Mouse (Mus musculus) bone marrow, adult 2 months (tissue): ENCODE results near the gene Gm44596. TPM values are rescaled to one million over a fixed set of nuclear protein-coding genes. Genes with fewer than 3 reads are reported as not detected.

Source experiments
- H3K27ac ChIP-seq: fragments of 200-500 bp; 2 replicates; pipeline ENCODE4 v1.5.1; 2012; ENCODE audit warnings: low read depth, mild to moderate bottlenecking, control low read depth, inconsistent platforms, low read length; ENCODE audit not compliant: control insufficient read depth, poor library complexity, insufficient read depth
- H3K4me1 ChIP-seq: fragments of 200-500 bp; 2 replicates; pipeline ENCODE4 v1.6.1; 2011; ENCODE audit warnings: low read length; ENCODE audit not compliant: control insufficient read depth, insufficient read depth
- H3K4me3 ChIP-seq: fragments of 200-500 bp; replicated peaks from 2 replicates; pipeline ENCODE3; 2011; ENCODE audit warnings: mild to moderate bottlenecking, low read depth, low read length, control low read depth; ENCODE audit not compliant: control insufficient read depth
- CTCF ChIP-seq: fragments of 200-500 bp; IDR thresholded peaks from 2 replicates; pipeline ENCODE4 v1.5.1; 2011; ENCODE audit warnings: low read length, control low read depth; ENCODE audit not compliant: control insufficient read depth, insufficient read depth
- POLR2A ChIP-seq: fragments of 200-500 bp; IDR thresholded peaks from 2 replicates; pipeline ENCODE4 v1.6.1; 2011; ENCODE audit warnings: low read depth, mild to moderate bottlenecking, control low read depth, low read length, borderline replicate concordance; ENCODE audit not compliant: control insufficient read depth
- WGBS: fragments of 180-500 bp; shearing (Covaris S2); methylation state at CpG from one replicate; pipeline ENCODE4 v1.1.7; 2018; 5-methylcytosine and 5-hydroxymethylcytosine counted together
- polyA plus RNA-seq: library from polyadenylated mRNA; stranded (reverse); fragments of >200 nt; gene quantifications from 2 replicates; pipeline ENCODE4 v1.2.4, GENCODE M21; 2011; ENCODE audit warnings: low replicate concordance; ENCODE audit not compliant: missing spikeins, insufficient read depth, insufficient read length

Gene Gm44596
- polyA plus RNA-seq, 1 experiment = not detected

GRCm38 (mm10) chr6:128429826-128430225, 54.5 kb downstream of the Gm44596 start:
- TF ChIP-seq CTCF (no peak), POLR2A (no peak)
- 68% methylated on average over 6 of the region's 6 CpGs for WGBS
- no peak overlapping the region for H3K4me3 ChIP-seq
- H3K27ac ChIP-seq = no peak overlapping the region
- H3K4me1 ChIP-seq = no peaks in the 10 kb centered on the region

DNA sequence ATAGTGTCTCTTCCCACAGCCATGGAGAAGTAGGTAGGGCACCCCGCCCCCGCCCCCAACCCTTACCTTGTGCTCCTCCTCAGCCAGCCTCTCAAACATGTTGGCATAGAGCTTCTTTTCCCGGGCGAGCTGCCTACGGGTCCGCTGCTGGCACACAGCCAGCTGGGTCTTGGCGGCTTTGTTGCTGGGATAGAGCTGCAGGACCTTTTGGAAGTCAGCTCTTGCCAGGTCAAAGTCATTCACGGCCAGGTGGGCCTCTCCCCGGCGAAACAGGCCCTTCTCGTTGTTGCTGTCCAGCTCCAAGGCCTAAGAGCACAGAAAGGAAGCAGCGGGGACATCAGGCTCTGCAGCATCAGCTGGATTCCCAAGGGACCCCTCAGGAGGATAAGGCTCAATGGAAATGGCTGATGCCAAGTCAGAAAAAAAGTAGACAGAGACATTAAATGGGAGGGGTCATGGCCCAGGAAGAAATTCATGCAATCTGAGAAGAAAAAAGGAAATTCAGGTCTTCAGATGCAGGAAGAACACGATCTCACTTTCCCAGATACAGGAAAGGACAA, 57.1 kb downstream of the Gm44596 start:
- no peak for TF ChIP-seq POLR2A
- no peak for TF ChIP-seq CTCF
- H3K4me1 ChIP-seq = no peaks in the 10 kb centered on the region
- H3K27ac ChIP-seq = no peak overlapping the region
- no peak overlapping the region for H3K4me3 ChIP-seq
- WGBS = 90% methylated on average over 13 of the region's 13 CpGs

DNA sequence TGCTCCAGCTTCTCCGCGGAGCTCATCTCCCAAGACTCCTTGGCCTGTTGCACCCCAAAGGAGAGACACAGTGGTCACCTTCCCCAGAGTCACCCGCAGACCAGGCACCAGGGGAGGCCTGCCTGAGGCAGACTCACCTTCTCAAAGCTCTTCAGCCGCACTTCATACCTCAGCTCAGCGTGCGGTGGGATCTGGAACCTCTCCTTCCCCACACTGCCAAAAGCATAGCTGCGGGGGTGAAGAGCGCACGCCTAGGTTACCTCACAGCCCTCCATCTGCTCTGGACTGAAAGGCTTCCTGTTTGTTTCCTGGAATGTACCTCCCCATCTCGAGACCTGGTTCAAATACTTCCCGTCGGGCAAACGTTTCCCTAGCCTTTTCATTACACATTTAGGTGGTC, 58.3 kb downstream of the Gm44596 start:
- 88% methylated on average over 13 of the region's 13 CpGs for WGBS

GRCm38 (mm10) chr6:128435474-128435873, 60.2 kb downstream of the Gm44596 start:
- no peak overlapping the region for H3K4me3 ChIP-seq
- no peak overlapping the region for H3K27ac ChIP-seq
- TF ChIP-seq CTCF = no peak
- no peak for TF ChIP-seq POLR2A
- 32% methylated on average over 5 of the region's 5 CpGs for WGBS
- H3K4me1 ChIP-seq = peaks cover 2% of the 10 kb centered on the region; the same call in 1 of the 2 replicates

More for the DNA sequence above, 58.3 kb downstream of the Gm44596 start:
- Histone ChIP-seq H3K27ac (no peak overlapping the region), H3K4me1 (no peaks in the 10 kb centered on the region), H3K4me3 (no peak overlapping the region)
- TF ChIP-seq POLR2A = no peak

- Histone ChIP-seq H3K4me3 (no peak overlapping the region), H3K27ac (no peak overlapping the region), H3K4me1 (peaks cover 2% of the 10 kb centered on the region)
- TF ChIP-seq POLR2A (no peak), CTCF (no peak)
- WGBS = 82% methylated on average over 8 of the region's 8 CpGs
Observed at GRCm38 (mm10) chr6:128436356-128437005, 61.2 kb downstream of the Gm44596 start.

GRCm38 (mm10) chr6:128437288-128437687, 62.0 kb downstream of the Gm44596 start:
- Histone ChIP-seq H3K27ac (no peak overlapping the region; the same call in 1 of the 2 replicates), H3K4me1 (peaks cover 2% of the 10 kb centered on the region), H3K4me3 (peak overlapping the region; percentile 85)
- TF ChIP-seq POLR2A (no peak), CTCF (no peak)
- WGBS = 6% methylated on average over 10 of the region's 10 CpGs

DNA sequence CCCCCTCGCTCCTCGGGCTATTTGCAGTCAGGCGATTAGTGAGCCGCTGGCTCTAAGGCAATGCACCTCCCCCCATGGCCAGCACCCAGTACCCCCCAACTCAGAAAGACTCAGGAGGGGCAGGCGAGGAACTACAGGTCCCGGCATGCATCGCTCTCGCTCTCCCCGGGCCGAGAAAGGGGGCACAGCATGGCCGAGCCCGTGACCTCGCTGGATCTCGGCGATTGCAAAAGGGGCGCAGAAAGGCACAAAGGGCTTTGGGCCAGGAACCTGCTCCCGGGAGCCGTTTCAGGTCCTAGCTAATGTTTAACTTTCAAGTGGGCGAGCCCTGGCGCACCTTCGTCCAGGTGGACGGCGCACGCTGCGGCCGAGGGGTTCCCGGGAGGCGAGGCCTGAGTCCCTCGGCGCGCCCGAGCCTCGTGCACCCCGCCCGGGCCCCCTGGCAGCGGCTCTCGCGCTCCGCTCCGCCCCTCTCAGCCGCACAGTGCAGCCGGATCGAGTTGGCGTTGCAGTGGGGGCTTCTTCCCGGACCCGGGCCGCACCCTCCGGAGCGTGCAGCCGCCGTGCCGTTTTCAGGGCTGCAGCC, 62.5 kb downstream of the Gm44596 start:
- H3K4me1 ChIP-seq = peaks cover 2% of the 10 kb centered on the region
- under 1% methylated on average over 52 of the region's 52 CpGs for WGBS
- H3K4me3 ChIP-seq = peak overlapping the region; percentile 85
- TF ChIP-seq CTCF (no peak), POLR2A (peak; percentile 55; the same call in 1 of the 2 replicates)
- peak overlapping the region; percentile 82 for H3K27ac ChIP-seq

DNA sequence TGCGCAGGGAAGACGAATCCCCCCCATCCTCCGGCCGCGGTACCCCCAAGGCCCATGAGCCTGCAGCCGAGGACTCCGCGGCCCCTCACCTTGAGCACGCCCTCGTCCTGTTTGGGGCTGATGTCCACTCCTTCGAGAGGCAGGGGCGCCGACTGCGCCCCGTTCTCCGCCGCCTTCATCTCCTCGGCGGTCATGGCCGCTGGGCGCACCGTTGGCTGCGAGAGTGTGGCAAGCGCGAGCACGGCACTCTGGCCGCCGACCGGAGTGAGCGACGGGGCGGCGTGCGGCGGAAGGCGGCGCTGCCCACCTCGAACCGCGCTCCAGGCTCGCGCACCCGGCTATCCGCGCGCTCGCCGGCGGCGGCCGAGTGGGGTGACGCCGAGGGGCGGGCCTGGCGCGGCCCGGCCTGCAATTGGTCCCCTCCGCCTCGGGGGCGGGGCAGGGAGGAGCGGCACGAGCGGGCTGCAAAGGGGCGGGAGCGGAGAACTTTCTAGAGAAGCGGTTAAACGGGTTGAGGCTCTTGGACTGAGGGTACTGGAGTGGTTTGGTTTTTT, 63.1 kb downstream of the Gm44596 start, which contains the start of gene Fkbp4:
TSS of gene Fkbp4 (minus strand) at position 361 of the 554 bp plus-strand sequence.
- under 1% methylated on average over 67 of the region's 67 CpGs for WGBS
- peak within 1 kb of the TSS; percentile 82 for H3K27ac ChIP-seq
- peaks cover 2% of the 10 kb centered on the region for H3K4me1 ChIP-seq

More for the DNA sequence above, 63.1 kb downstream of the Gm44596 start, which contains the start of gene Fkbp4:
- H3K4me3 ChIP-seq = peak within 1 kb of the TSS; percentile 85
- TF ChIP-seq CTCF = no peak
- peak; percentile 62; the same call in 1 of the 2 replicates for TF ChIP-seq POLR2A
